8 mouse cellular contexts compared by ENCODE assay signal in the genomic region with DNA sequence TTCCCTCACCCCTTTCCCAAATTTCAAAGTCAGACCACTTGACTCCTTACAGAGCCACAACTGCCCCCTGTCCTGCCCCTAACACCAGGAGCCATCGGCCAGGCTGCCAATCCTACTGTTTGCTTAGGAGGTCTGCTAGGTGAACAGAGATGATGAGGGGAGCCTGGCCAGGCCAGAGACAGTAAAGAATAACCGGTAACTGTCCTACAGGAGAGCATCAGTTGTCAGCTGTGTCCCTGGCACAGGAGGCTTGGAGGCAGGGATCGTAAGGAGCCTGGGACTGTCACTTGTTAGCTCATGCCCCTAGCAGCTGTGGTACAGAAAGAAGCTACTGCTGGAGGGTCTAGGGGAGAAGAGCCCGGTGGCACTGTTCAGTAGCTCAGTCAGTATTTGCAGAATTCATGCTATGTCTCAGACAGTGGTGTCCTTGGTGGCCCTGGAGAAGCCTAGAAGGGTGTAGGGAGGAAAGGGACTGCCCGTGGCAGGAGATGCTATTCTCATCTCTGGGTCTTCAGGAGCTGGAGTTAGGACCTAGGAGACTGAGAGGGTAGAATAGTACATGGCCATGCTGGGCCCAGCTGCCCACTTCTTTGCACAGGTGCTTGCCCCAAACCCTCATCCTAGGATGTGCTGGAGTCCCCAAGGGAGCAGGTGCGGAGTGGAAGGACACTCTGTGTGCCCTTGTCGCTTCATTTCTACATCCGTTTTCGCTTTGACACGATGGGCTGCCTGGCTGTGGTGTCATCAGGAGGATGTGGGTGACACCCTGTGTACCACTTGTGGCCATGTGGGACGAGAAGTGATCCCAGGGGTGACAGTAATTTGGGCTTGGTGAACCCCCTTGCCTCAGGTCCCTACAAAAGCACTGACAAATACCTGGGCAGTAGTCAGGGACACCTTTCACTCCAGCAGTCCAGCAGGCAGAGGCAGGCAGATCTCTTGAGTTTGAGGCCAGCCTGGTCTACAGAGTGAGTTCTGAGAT. TPM values are rescaled to one million over a fixed set of nuclear protein-coding genes. Genes with fewer than 3 reads are reported as not detected.
A peak's percentile ranks its signal among the peaks of the same experiment; 100 is the strongest.
DNase-seq lines count a peak whose midpoint lies in the region; ATAC-seq and TF ChIP-seq lines count a peak whose summit lies in the region.

No protein-coding gene starts in this region.

- H3K9ac ChIP-seq in intestine, postnatal 0 days (ENCODE audit: low read depth, low read length) = no peak overlapping the region

- peaks cover 76% of the 10 kb centered on the region for H3K36me3 ChIP-seq in embryonic facial prominence, embryonic 10.5 days (replicated peaks)
- H3K36me3 ChIP-seq in intestine, postnatal 0 days (ENCODE audit: control insufficient read depth, insufficient read depth) = peaks cover 29% of the 10 kb centered on the region; the same call in 1 of the 2 replicates

- H3K4me2 ChIP-seq in intestine, postnatal 0 days (replicated peaks; ENCODE audit: low read depth) = peak overlapping the region; percentile 28; the same call in 1 of the 2 replicates

- H3K27ac ChIP-seq in layer of hippocampus, adult 2 months = peak overlapping the region; percentile 98
- H3K27ac ChIP-seq in embryonic facial prominence, embryonic 10.5 days (replicated peaks) = peak overlapping the region; percentile 97
- H3K27ac ChIP-seq in intestine, postnatal 0 days (ENCODE audit: low read depth, low read length) = peak overlapping the region; percentile 23; the same call in 1 of the 2 replicates
- H3K27ac ChIP-seq in olfactory bulb, adult 2 months (ENCODE audit: insufficient read depth, low read depth, low read length) = no peak overlapping the region

- H3K4me1 ChIP-seq in embryonic facial prominence, embryonic 10.5 days = peaks cover 59% of the 10 kb centered on the region
- no peaks in the 10 kb centered on the region for H3K4me1 ChIP-seq in intestine, postnatal 0 days (replicated peaks; ENCODE audit: control insufficient read depth, insufficient read depth, low read length)
- H3K4me1 ChIP-seq in olfactory bulb, adult 2 months (ENCODE audit: control insufficient read depth, insufficient read depth, low read length) = peaks cover 51% of the 10 kb centered on the region

- H3K9me3 ChIP-seq in embryonic facial prominence, embryonic 10.5 days = no peaks in the 10 kb centered on the region
- H3K9me3 ChIP-seq in intestine, postnatal 0 days (ENCODE audit: control insufficient read depth) = no peaks in the 10 kb centered on the region

- no peak for DNase-seq in layer of hippocampus, adult 2 months (ENCODE audit: low spot score in 2 of 2)
- DNase-seq in layer of hippocampus, postnatal 10 days (ENCODE audit: low spot score in 2 of 2) = no peak
- no peak for DNase-seq in embryonic facial prominence, embryonic 10.5 days (ENCODE audit: low spot score)
- DNase-seq in ovary, postnatal 36 days (ENCODE audit: low spot score) = no peak
- DNase-seq in kidney, postnatal 25 days = no peak
- no peak for DNase-seq in MN1 (ENCODE audit: low spot score)

- ATAC-seq in intestine, postnatal 0 days = no peak

- H3K27me3 ChIP-seq in embryonic facial prominence, embryonic 10.5 days (replicated peaks; ENCODE audit: low read depth, poor library complexity, severe bottlenecking) = no peaks in the 10 kb centered on the region
- H3K27me3 ChIP-seq in intestine, postnatal 0 days (replicated peaks; ENCODE audit: control insufficient read depth, insufficient read depth, low read length) = no peaks in the 10 kb centered on the region

- TF ChIP-seq POLR2A in olfactory bulb, adult 2 months (IDR thresholded peaks at IDR 0.05; ENCODE audit: insufficient read depth, low read depth, low read length) = no peak

- no peak for TF ChIP-seq CTCF in layer of hippocampus, adult 2 months (conservative IDR thresholded peaks at IDR 0.05)
- TF ChIP-seq CTCF in intestine, postnatal 0 days (IDR thresholded peaks at IDR 0.05; ENCODE audit: low read depth) = no peak
- TF ChIP-seq CTCF in olfactory bulb, adult 2 months (IDR thresholded peaks at IDR 0.05; ENCODE audit: insufficient read depth, low read depth, low read length) = no peak

- 94% methylated on average over 11 of the region's 11 CpGs for WGBS in embryonic facial prominence, embryonic 10.5 days
- 89% methylated on average over 11 of the region's 11 CpGs for WGBS in intestine, postnatal 0 days
- 74% methylated on average over 11 of the region's 11 CpGs for WGBS in olfactory bulb, adult 2 months

- peak overlapping the region; percentile 92 for H3K4me3 ChIP-seq in layer of hippocampus, adult 2 months
- H3K4me3 ChIP-seq in embryonic facial prominence, embryonic 10.5 days = peak overlapping the region; percentile 82
- H3K4me3 ChIP-seq in intestine, postnatal 0 days (ENCODE audit: low read depth, low read length) = no peak overlapping the region
- H3K4me3 ChIP-seq in olfactory bulb, adult 2 months (ENCODE audit: insufficient read depth, low read depth, low read length) = peak overlapping the region; percentile 94

RNA-seq across cellular contexts. Expression of a gene that starts 4.3 kb away (rescaled TPM):
- total RNA-seq in layer of hippocampus, adult 2 months (2021) = 10 to 100 TPM; 81.7 to 93.2 TPM
- total RNA-seq in layer of hippocampus, postnatal 10 days (2021) = 10 to 100 TPM; 58.7 to 64.2 TPM
- 29.5 and 30.8 TPM in 2 replicates for polyA plus RNA-seq in embryonic facial prominence, embryonic 10.5 days (2016; fragmentation: Nextera tagmentation; extraction: Ambion mirVana)
- polyA plus RNA-seq in intestine, postnatal 0 days (2015; fragmentation: Nextera tagmentation; extraction: Ambion mirVana) = 4.6 TPM in 2 replicates
- not detected in 2 replicates for polyA plus RNA-seq in olfactory bulb, adult 2 months (2012; ENCODE audit: insufficient read depth, insufficient read length, low replicate concordance, missing spikeins)

RNA-seq across cellular contexts. Expression of a gene that starts 56.5 kb away (rescaled TPM):
- total RNA-seq in layer of hippocampus, adult 2 months (2021) = 100 to 1,000 TPM; 260 to 265 TPM
- total RNA-seq in layer of hippocampus, postnatal 10 days (2021) = 100 to 1,000 TPM; 421 to 423 TPM
- 1,047 and 1,078 TPM in 2 replicates for polyA plus RNA-seq in embryonic facial prominence, embryonic 10.5 days (2016; fragmentation: Nextera tagmentation; extraction: Ambion mirVana)
- 539 and 575 TPM in 2 replicates for polyA plus RNA-seq in intestine, postnatal 0 days (2015; fragmentation: Nextera tagmentation; extraction: Ambion mirVana)
- polyA plus RNA-seq in olfactory bulb, adult 2 months (2012; ENCODE audit: insufficient read depth, insufficient read length, low replicate concordance, missing spikeins) = not detected in 2 replicates
